Mouse (Mus musculus) leukemia stem cell, adult 10-12 weeks (primary cell): ENCODE measurements around the gene Auts2. TPM values are rescaled to one million over a fixed set of nuclear protein-coding genes. Genes with fewer than 3 reads are reported as not detected.

Source experiments
- polyA plus RNA-seq: library from polyadenylated mRNA; stranded (reverse); fragments of >175 nt; gene quantifications from 2 replicates; pipeline ENCODE4 v1.2.3, GENCODE M21; 2012; ENCODE audit warnings: low replicate concordance

Auts2 gene
- 0.22 and 0.27 TPM in 2 replicates for polyA plus RNA-seq

GRCm38 (mm10) chr5:132543118-132544071, at the start of gene Auts2:
TSS of gene Auts2 (minus strand) at chr5:132543344.

